Mouse (Mus musculus) heart, postnatal 0 days (tissue): ENCODE measurements around the gene Mtx2.

ENCODE experiments used
- CTCF ChIP-seq: IDR thresholded peaks from 2 replicates; pipeline ENCODE4 v1.5.1; 2016; ENCODE audit warnings: antibody characterized with exemption, control low read depth, low read depth
- EP300 ChIP-seq: IDR thresholded peaks from 2 replicates; pipeline ENCODE4 v1.6.1; 2016; ENCODE audit warnings: antibody characterized with exemption, low read depth

DNA sequence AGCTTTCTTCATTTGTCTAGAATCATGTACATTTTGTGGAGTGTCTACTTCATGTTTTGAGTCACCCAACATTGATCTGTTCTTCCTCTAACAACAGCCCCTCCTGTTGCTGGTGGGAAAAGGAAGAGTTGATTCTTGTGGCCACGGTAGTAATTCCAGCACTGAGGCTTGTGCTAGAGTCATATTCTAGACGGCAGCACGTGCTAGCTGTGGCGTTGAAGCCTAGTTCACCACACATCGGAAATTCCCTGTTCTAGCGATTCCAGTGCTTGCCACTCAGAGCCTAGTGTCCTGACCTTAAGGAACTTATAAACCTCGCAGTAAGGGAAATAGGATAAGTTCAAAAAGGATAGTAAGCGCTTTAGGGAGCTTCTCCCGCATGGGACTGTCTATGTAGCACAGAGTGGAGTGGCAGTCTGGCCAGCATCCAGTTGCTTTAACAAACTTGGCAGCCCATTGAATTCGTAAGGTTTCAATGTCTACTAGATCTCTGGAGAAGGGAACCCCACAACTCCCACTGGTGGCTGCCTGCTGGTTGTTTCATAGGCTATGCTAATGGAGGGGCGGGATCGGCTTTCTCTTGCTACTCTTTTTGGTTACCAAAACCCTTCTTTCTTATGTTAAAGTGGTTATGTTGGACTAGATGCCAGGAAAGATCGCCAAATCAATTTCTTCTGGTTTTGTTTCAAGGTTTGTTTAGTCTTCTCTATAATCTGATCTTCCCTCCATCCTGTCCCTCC lies 47.9 kb upstream of the Mtx2 start:
- TF ChIP-seq CTCF: no peak
- no peak for TF ChIP-seq EP300
